Mouse (Mus musculus): ENCODE results near the gene Ank3. TPM values are rescaled to one million over a fixed set of nuclear protein-coding genes. Genes with fewer than 3 reads are reported as not detected.

Ank3 gene
- polyA plus RNA-seq, 1 experiment from 2014 or later, result 24.5 TPM

- Histone ChIP-seq H3K9me3 (ENCODE audit: low read length) (no peaks in the 10 kb centered on the region), H3K27me3 (replicated peaks; ENCODE audit: insufficient read depth, low read length) (no peaks in the 10 kb centered on the region), H3K27ac (ENCODE audit: low read length) (no peak overlapping the region), H3K4me1 (ENCODE audit: insufficient read depth, low read depth, low read length) (no peaks in the 10 kb centered on the region), H3K36me3 (ENCODE audit: insufficient read depth, low read length) (no peaks in the 10 kb centered on the region), H3K4me2 (replicated peaks; ENCODE audit: low read depth, low read length) (no peak overlapping the region), H3K9ac (replicated peaks; ENCODE audit: low read depth) (no peak overlapping the region), H3K4me3 (ENCODE audit: low read depth, low read length) (no peak overlapping the region)
- DNase-seq (ENCODE audit: low spot score) (no peak), ATAC-seq (no peak)
- WGBS, result 48% methylated on average over 12 of the region's 12 CpGs
- TF ChIP-seq CTCF (IDR thresholded peaks at IDR 0.05) (no peak), EP300 (IDR thresholded peaks at IDR 0.05) (no peak)
These were observed 206.6 kb downstream of the Ank3 start for GRCm38 (mm10) chr10:69605211-69605610.

GRCm38 (mm10) chr10:69607611-69608119, 209.1 kb downstream of the Ank3 start:
- TF ChIP-seq EP300 (IDR thresholded peaks at IDR 0.05) (no peak), CTCF (IDR thresholded peaks at IDR 0.05) (peak; percentile 12; the same call in 1 of the 2 replicates)
- H3K4me1 ChIP-seq (ENCODE audit: insufficient read depth, low read depth, low read length), result 0 out of 2 replicates have a peak, but pooled peaks cover 3% of the 10 kb centered on the region
- no peaks in the 10 kb centered on the region for H3K27me3 ChIP-seq (replicated peaks; ENCODE audit: insufficient read depth, low read length)
- 67% methylated on average over 14 of the region's 14 CpGs for WGBS
- no peaks in the 10 kb centered on the region for H3K36me3 ChIP-seq (ENCODE audit: insufficient read depth, low read length)
- no peaks in the 10 kb centered on the region for H3K9me3 ChIP-seq (ENCODE audit: low read length)
- no peak overlapping the region for H3K9ac ChIP-seq (replicated peaks; ENCODE audit: low read depth)
- H3K27ac ChIP-seq (ENCODE audit: low read length), result no peak overlapping the region
- DNase-seq (ENCODE audit: low spot score) (no peak), ATAC-seq (no peak)
- H3K4me2 ChIP-seq (replicated peaks; ENCODE audit: low read depth, low read length), result no peak overlapping the region
- H3K4me3 ChIP-seq (ENCODE audit: low read depth, low read length), result no peak overlapping the region

GRCm38 (mm10) chr10:69611314-69611713, 212.7 kb downstream of the Ank3 start:
- no peak for ATAC-seq
- no peaks in the 10 kb centered on the region for H3K36me3 ChIP-seq (ENCODE audit: insufficient read depth, low read length)
- DNase-seq (ENCODE audit: low spot score), result no peak
- 0 out of 2 replicates have a peak, but pooled peaks cover 3% of the 10 kb centered on the region for H3K4me1 ChIP-seq (ENCODE audit: insufficient read depth, low read depth, low read length)
- H3K4me2 ChIP-seq (replicated peaks; ENCODE audit: low read depth, low read length), result no peak overlapping the region
- H3K4me3 ChIP-seq (ENCODE audit: low read depth, low read length), result no peak overlapping the region
- H3K27ac ChIP-seq (ENCODE audit: low read length), result no peak overlapping the region
- no peak overlapping the region for H3K9ac ChIP-seq (replicated peaks; ENCODE audit: low read depth)
- TF ChIP-seq CTCF (IDR thresholded peaks at IDR 0.05) (no peak), EP300 (IDR thresholded peaks at IDR 0.05) (no peak)
- H3K9me3 ChIP-seq (ENCODE audit: low read length), result no peaks in the 10 kb centered on the region
- WGBS, result 48% methylated on average over 3 of the region's 3 CpGs
- no peaks in the 10 kb centered on the region for H3K27me3 ChIP-seq (replicated peaks; ENCODE audit: insufficient read depth, low read length)

DNA sequence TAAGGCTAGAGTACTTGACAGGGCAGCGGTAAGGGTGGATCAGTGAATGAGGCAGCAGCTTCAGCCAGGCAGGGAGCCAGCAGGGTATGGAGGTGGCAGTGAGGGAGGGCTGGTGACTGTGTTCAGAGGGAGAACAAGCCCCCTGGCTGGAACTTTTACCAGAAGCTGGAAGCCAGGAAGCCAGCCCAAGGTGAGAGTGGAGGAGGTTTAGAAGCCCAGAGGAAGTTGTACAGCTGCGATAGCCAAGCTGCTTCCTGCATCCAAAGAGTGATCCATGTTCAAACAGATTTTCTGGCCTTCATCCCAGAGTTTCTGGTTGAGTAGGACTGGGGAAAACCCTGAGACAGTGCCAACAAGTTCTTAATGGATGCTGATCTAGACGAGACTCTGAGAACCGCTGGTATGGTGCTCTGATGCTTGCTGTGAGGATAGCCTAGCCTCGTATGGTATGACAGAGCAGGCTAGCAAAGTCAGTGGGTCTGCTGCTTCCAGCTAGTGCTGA, 213.3 kb downstream of the Ank3 start:
- no peak overlapping the region for H3K4me3 ChIP-seq (ENCODE audit: low read depth, low read length)
- no peaks in the 10 kb centered on the region for H3K36me3 ChIP-seq (ENCODE audit: insufficient read depth, low read length)
- no peaks in the 10 kb centered on the region for H3K9me3 ChIP-seq (ENCODE audit: low read length)
- no peak overlapping the region for H3K9ac ChIP-seq (replicated peaks; ENCODE audit: low read depth)
- TF ChIP-seq CTCF (IDR thresholded peaks at IDR 0.05) (no peak), EP300 (IDR thresholded peaks at IDR 0.05) (peak; percentile 31; the same call in 1 of the 2 replicates)
- no peak overlapping the region for H3K4me2 ChIP-seq (replicated peaks; ENCODE audit: low read depth, low read length)
- ATAC-seq, result peak; percentile 88
- H3K4me1 ChIP-seq (ENCODE audit: insufficient read depth, low read depth, low read length), result 0 out of 2 replicates have a peak, but pooled peaks cover 3% of the 10 kb centered on the region
- WGBS, result 11% methylated on average over 5 of the region's 5 CpGs
- H3K27me3 ChIP-seq (replicated peaks; ENCODE audit: insufficient read depth, low read length), result no peaks in the 10 kb centered on the region
- H3K27ac ChIP-seq (ENCODE audit: low read length), result no peak overlapping the region
- peak; percentile 93 for DNase-seq (ENCODE audit: low spot score)

DNA sequence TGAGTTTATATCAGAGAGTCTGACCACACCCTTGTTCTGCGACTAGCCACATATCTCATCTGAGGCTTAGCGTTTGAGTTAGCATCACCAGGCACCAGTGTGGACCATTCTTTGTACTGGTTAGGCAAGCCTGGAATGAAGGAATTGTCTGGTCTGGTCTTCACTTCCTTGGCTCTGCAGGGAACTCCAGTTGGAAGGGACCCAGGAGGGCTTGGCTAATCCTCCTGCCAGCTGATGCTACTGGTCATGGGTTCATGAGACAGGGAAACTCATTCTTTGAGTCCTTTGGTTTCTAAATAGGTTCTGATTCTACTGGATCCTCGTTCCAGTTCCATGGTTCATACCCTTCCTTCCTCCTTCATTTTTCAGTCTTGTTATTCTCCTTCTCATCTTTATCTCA, 218.4 kb downstream of the Ank3 start:
- ATAC-seq (no peak), DNase-seq (ENCODE audit: low spot score) (no peak)
- H3K4me3 ChIP-seq (ENCODE audit: low read depth, low read length), result no peak overlapping the region
- H3K9ac ChIP-seq (replicated peaks; ENCODE audit: low read depth), result no peak overlapping the region
- TF ChIP-seq EP300 (IDR thresholded peaks at IDR 0.05) (no peak), CTCF (IDR thresholded peaks at IDR 0.05) (no peak)
- no peaks in the 10 kb centered on the region for H3K9me3 ChIP-seq (ENCODE audit: low read length)
- H3K4me1 ChIP-seq (ENCODE audit: insufficient read depth, low read depth, low read length), result no peaks in the 10 kb centered on the region
- no peak overlapping the region for H3K27ac ChIP-seq (ENCODE audit: low read length)
- H3K27me3 ChIP-seq (replicated peaks; ENCODE audit: insufficient read depth, low read length), result no peaks in the 10 kb centered on the region
- no peak overlapping the region for H3K4me2 ChIP-seq (replicated peaks; ENCODE audit: low read depth, low read length)
- WGBS, result 69% methylated on average over 3 of the region's 3 CpGs
- no peaks in the 10 kb centered on the region for H3K36me3 ChIP-seq (ENCODE audit: insufficient read depth, low read length)

DNA sequence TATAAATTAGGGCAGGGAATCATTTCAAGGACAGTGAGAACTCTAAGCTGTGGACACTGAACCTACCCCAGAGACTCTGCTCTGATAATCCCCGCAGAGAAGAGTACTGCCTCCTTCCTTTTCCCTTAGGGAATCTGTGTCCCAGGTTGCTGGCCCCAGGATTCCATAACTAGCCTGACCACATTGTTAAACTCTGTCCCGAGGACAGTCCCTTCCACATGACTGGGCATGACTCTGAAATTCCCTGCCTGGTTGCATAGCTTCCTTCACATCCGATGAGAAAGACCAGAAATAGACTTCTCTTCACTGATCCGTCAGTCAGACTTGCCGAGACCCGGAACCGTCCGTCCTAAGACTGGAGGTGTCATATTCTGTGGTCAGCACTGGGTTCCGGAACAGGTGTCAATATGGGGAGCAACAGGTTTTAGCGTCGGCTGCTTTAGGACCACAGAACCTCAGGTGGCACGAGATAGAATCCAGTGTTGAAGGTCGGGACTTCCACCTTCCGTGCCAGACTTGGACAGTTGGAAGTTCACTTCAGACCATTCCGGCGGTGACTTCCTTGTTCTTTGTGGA, 219.1 kb downstream of the Ank3 start:
- H3K4me1 ChIP-seq (ENCODE audit: insufficient read depth, low read depth, low read length), result no peaks in the 10 kb centered on the region
- no peak for TF ChIP-seq CTCF (IDR thresholded peaks at IDR 0.05)
- TF ChIP-seq EP300 (IDR thresholded peaks at IDR 0.05), result no peak
- H3K4me3 ChIP-seq (ENCODE audit: low read depth, low read length), result no peak overlapping the region
- H3K4me2 ChIP-seq (replicated peaks; ENCODE audit: low read depth, low read length), result no peak overlapping the region
- no peaks in the 10 kb centered on the region for H3K27me3 ChIP-seq (replicated peaks; ENCODE audit: insufficient read depth, low read length)
- no peaks in the 10 kb centered on the region for H3K36me3 ChIP-seq (ENCODE audit: insufficient read depth, low read length)
- DNase-seq (ENCODE audit: low spot score), result no peak
- no peak overlapping the region for H3K27ac ChIP-seq (ENCODE audit: low read length)
- no peaks in the 10 kb centered on the region for H3K9me3 ChIP-seq (ENCODE audit: low read length)
- ATAC-seq, result no peak
- H3K9ac ChIP-seq (replicated peaks; ENCODE audit: low read depth), result no peak overlapping the region
- 90% methylated on average over 16 of the region's 16 CpGs for WGBS

All from lung, postnatal 0 days (tissue).